Mouse (Mus musculus): ENCODE measurements around the gene Greb1.

Gene Greb1

DNA sequence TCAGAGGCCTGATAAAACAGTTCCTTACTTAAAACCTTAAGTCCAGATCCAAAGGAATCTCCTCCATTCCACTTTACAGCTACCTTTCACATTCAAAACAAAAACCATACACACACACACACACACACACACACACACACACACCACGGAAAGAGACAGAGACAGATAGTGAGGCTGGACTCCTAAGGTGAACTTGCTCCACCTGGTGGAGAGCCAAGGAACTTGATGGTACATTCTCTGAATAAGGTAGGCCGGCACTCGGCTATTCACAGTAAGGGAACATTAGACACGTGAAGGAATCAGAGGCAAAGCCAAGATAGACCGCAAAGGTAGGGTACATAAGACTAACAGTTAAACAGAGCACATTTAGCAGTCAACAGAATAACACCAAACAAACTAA lies 4.8 kb upstream of the Greb1 start:
- peak; percentile 90 for DNase-seq (ENCODE audit: low spot score)

- peak; percentile 67 for DNase-seq (ENCODE audit: low spot score)
Observed at GRCm38 (mm10) chr12:16803956-16804430, 3.3 kb upstream of the Greb1 start.

GRCm38 (mm10) chr12:16803237-16803955 lies 2.7 kb upstream of the Greb1 start:
- DNase-seq (ENCODE audit: low spot score) = no peak

DNA sequence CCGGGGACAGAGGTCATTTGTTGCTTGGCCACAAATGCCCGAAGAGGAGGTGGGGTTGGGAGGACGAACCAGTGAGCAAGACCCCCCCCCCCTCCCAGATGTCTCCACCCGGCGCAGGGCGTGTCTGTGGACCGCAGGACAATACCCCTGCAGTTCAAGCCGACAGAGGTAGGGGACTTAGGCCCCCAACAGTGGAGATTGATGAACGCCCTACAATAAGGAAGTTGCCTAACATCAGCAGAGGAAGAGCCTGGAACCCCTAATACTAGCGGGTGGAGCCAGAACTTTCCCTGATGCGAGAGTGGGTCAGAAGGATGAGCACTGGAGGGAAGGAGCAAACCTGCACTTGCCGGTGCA lies 251 bp upstream of the Greb1 start:
- DNase-seq (ENCODE audit: low spot score) = peak; percentile 48

DNA sequence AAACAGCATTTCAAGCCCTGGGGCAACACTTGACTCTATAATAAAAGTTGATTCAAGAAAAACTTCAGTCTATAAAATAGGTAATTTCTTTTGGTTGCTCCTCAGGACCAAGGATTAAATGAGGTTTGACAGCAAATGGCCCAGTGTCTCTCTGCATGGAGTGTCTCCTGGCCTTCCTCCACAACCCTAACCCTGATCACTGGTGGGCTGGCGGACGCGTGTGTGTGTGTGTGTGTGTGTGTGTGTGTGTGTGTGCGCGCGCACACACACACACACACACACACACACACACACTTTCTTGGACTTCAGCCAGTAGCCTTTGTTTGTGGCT lies 793 bp downstream of the Greb1 start:
- DNase-seq (ENCODE audit: low spot score) = no peak

- no peak for DNase-seq (ENCODE audit: low spot score)
Observed at GRCm38 (mm10) chr12:16798894-16799293, 1.8 kb downstream of the Greb1 start.

DNA sequence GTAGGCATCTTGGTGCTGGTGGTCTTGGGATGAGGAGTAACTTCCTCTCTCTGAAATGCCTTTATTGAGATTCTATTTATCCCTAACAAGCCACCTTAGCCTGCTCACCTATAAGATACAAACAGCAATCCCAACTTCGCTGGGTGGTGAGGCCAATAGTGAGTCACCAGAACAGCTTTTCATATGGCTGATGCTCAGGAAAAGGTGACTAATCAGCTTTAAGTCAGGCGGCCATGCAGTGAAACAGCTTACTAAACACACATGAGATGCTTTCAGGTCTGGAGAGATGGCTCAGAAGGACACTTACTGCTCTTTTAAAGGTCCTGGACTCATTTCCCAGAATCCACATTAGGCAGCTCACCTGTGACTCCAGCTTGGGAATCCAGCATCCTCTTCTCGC lies 4.9 kb downstream of the Greb1 start:
- DNase-seq (ENCODE audit: low spot score) = no peak

- DNase-seq (ENCODE audit: low spot score) = no peak
Observed at GRCm38 (mm10) chr12:16793371-16793770, 7.3 kb downstream of the Greb1 start.

- DNase-seq (ENCODE audit: low spot score) = no peak
Observed at GRCm38 (mm10) chr12:16790456-16790855, 10.2 kb downstream of the Greb1 start.

GRCm38 (mm10) chr12:16789756-16790155 lies 10.9 kb downstream of the Greb1 start:
- peak; percentile 35 for DNase-seq (ENCODE audit: low spot score)

DNA sequence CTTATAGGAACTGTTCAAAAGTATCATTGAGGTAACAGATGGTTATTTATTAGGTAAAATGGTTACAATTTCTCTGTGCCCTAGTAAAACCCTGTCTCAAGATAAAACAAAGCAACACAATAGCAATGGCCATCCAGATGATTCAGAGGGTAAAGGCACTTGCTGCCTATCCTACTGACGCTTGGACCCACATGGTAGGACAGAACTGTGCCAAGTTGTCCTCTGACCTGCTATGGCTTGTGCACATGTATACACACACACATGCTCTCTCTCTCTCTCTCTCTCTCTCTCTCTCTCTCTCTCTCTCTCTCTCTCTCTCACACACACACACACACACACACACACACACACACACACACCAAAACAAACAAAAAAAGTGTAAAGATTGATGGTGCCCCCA lies 11.5 kb downstream of the Greb1 start:
- DNase-seq (ENCODE audit: low spot score) = no peak

- DNase-seq (ENCODE audit: low spot score) = no peak
Observed at GRCm38 (mm10) chr12:16788600-16788999, 12.1 kb downstream of the Greb1 start.

- no peak for DNase-seq (ENCODE audit: low spot score)
Observed at GRCm38 (mm10) chr12:16781034-16781746, 19.5 kb downstream of the Greb1 start.

DNA sequence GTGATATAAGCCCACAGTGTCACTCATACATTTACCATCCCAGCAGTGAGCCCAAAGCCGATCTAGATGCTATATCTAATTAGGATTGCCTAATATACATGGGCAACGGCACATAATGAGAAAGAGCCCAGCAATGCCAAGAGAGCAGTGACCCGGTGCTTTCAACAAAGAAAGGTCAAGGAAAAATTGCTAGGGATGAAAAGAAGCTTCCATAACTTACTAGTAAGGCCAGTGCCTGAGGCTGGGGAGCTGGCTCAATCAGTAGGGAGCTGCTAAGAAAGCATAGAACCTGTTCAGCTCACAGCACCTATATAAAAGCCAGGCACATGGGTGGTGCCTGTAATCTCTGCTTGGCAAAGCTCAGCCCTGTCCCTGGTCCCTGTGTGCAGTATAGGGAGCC lies 20.4 kb downstream of the Greb1 start:
- DNase-seq (ENCODE audit: low spot score) = peak; percentile 46

DNA sequence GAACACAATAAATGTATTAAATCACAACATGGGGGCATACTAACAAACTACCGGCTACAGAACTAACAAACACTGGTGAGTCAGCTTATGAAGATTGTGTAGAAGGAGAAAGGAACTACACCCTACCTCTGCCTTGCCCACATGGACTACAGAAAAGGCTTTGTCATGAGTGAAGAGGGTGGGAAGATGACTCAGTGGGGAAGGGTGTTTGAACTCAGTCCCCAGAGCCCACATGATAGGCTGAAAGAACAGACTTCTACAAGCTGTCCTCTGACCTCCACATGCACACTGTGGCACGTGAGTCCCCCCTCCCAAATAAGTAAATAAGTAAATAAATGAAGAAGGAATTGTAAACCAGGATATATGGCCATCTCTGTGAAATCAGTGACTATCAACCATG lies 21.5 kb downstream of the Greb1 start:
- no peak for DNase-seq (ENCODE audit: low spot score)

- no peak for DNase-seq (ENCODE audit: low spot score)
Observed at GRCm38 (mm10) chr12:16778523-16778922, 22.2 kb downstream of the Greb1 start.

DNA sequence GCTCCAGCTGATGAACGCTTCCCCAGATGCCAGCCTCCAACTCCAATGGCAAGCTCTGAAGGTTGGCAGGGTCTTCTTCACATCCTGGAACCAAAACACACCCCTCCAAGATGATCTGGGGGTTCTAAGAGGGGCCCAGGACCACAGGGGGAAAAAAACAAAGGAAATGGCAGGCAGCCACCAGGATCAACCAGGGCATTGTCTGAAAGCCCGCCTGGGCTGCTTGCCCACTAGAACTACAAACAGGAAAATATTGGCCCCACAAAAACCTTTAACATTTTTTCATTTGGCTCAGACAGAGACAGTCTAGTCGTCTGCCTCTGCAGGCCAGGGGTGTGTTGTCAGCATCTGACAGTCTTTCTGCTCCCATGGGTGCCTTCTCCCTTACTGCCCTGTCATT lies 25.3 kb downstream of the Greb1 start:
- no peak for DNase-seq (ENCODE audit: low spot score)

DNA sequence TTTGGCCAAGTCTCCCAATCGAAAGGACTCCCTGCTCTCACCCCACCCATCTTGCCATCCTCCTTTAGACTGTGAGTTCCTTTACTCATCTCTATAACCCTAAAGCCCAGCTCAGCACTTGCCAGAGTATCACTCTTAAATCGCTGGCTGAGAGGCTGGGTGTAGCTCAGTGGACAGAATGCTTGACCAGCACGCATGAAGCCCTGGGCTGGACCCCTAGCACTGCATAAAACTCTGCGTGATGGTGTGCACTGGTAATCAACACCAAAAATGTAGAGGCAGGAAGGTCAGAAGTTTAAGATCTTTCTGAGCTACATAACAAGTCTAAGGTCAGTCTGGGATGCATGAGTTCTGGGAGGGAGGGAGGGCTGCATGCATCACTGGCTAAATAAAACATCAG lies 26.1 kb downstream of the Greb1 start:
- no peak for DNase-seq (ENCODE audit: low spot score)

- no peak for DNase-seq (ENCODE audit: low spot score)
Observed at GRCm38 (mm10) chr12:16769601-16770165, 31.0 kb downstream of the Greb1 start.

- no peak for DNase-seq (ENCODE audit: low spot score)
Observed at GRCm38 (mm10) chr12:16768711-16769110, 32.0 kb downstream of the Greb1 start.

- no peak for DNase-seq (ENCODE audit: low spot score)
Observed at GRCm38 (mm10) chr12:16768251-16768650, 32.4 kb downstream of the Greb1 start.

DNA sequence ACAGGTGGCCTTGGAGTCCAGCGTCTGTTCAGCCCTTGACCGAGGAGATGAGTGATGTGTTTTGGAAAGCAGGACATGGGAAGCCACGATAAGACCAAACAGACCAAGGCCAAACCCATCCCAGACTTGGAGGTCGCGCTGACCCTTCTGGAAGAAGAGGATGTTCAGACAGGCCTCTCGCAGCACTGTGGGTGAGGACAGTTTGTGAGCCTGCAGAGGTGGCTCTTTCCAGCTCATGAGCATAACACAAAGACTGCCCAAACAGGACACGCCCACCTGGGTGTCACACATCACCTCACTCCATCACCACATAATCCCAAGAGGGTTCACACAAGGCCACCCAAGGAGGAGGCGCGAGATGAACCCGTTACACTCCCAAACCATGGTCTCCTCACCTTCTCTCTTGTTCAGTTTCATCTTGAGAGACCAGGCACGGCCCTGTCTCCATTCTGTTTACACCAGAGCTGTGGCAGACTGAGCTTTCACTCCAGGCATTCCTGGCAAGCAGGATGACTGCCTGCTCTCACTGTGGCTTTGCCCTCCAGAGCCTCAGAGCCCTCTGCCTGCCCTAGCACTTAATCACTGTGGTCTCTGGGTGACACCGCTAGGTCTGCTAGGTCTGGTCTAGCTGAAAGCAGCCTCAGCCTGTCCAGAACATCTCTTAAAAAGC lies 35.8 kb downstream of the Greb1 start:
- DNase-seq (ENCODE audit: low spot score) = no peak
